Mouse (Mus musculus) ovary, adult 18-20 months (tissue): Measurements from ENCODE around the gene Wdr25.

Experiments used
- DNase-seq: peaks from one replicate; pipeline ENCODE4 v3.0.0; 2022; ENCODE audit warnings: low spot score, mixed read lengths

Wdr25 gene

DNA sequence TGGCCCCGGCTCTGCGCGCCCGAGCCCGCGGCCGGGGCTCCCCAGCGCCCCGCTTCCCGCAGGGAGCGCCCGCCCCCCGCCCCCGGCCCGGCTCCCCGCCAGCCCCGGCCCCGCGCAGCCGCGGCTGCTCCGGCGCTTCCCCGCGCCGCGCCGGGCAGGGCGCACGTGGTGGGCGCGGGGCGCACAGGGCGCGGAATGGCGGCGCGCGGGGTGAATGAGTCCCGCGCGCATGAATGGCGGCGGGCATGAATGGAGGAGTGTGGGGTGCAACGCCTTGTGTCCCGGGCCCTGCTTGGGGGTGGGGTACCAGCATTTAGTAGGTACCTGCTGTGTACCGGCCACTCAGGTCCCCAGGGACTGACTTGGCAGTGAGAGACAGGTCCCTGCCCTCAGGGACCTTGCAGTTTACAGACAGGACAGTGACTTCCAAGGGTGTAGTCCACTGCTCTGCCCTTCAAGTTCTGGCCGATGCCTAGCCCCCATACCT is 174.8 kb downstream of the Wdr25 start, which contains the start of gene Begain:
Begain (minus strand) TSS at position 51 of the 487 bp plus-strand sequence.
- no peak for DNase-seq

- no peak for DNase-seq
These were observed 175.3 kb downstream of the Wdr25 start for GRCm38 (mm10) chr12:109068738-109069137.

DNA sequence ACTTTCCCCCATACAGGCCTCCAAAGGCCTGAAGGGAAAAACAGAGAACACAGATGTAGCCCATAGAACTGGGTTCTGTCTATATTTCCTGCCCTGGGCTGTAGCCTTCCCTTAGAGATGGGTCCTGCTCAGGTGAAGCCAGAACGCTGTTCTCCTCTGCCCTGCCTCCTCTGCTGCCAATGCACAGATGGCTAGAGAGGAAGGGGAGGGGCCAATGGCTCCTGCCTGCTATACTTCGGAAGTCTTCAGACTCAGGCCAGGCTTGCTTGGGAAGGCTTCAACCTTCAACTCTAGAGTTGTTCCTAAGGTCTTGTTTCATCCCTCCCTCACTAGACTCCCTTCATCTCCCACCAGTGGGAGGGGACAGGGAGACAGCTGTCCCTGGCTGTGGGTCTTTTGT is 176.3 kb downstream of the Wdr25 start:
- no peak for DNase-seq

DNA sequence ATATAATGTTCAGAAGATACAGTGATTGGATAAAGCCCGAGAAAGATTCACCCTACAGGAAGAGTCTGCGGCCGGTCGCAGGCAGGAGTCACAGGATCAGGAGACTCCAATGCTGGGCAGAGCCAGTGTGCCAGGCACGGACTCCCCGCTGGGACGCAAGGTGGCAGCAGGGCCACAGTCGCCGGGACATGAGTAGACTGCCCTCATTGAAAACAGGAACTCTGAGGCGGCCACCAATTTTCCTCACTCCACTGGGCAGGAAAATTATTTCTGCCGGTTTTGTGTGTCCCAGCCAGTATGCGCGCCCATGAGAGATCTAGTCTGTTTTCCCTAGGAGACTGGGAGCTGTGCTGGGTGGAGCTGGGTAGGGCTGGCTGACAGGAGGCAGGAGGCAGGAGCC is 177.8 kb downstream of the Wdr25 start:
- no peak for DNase-seq

GRCm38 (mm10) chr12:109074106-109074505 is 180.7 kb downstream of the Wdr25 start:
- no peak for DNase-seq

DNA sequence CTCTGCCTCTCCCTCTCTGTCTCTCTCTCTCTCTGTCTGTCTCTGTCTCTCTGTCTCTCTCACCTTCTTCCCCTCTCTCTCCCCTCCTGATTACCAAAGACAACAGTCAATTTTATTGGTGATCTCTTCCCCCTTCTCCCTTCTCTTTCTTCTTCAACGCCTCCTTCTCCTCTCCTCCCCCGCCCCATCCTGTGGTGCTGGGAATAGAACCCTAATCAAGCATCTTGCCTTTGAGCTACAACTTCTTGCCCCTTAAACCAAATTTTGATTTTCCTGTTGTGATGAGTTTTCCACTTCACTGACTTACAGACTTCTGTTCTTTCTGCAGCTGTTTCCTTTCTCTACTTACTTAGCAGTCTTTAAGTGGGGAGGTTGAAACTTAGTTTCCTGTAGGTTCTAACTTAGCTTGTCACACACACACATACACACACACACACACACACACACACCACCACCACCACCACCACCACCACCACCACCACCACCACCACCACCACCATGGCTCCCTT is 181.4 kb downstream of the Wdr25 start:
- DNase-seq: no peak

GRCm38 (mm10) chr12:109077036-109077435 is 183.6 kb downstream of the Wdr25 start:
- DNase-seq: no peak
